Mouse (Mus musculus) E14TG2a.4 (cell line): ENCODE results near the gene En1.

ENCODE experiments used
- CTCF ChIP-seq: conservative IDR thresholded peaks from 2 replicates; pipeline ENCODE4 v1.5.1; 2014; ENCODE audit warnings: low read length
- NANOG ChIP-seq: IDR thresholded peaks from 2 replicates; pipeline ENCODE4 v1.6.1; 2014; ENCODE audit warnings: borderline replicate concordance, low read length, mixed read lengths
- POU5F1 ChIP-seq: IDR thresholded peaks from 2 replicates; pipeline ENCODE4 v1.6.1; 2014; ENCODE audit warnings: low read length, borderline replicate concordance

GRCm38 (mm10) chr1:120595471-120596240, 6.6 kb upstream of the En1 start:
- TF ChIP-seq POU5F1 = no peak
- no peak for TF ChIP-seq CTCF
- no peak for TF ChIP-seq NANOG
